Mouse (Mus musculus) ES-Bruce4 (cell line): ENCODE results near the gene Icam4.

Experiments
- CTCF ChIP-seq: IDR thresholded peaks from one replicate; pipeline ENCODE4 v1.8.1; 2011; ENCODE audit warnings: low read depth, low read length
- EP300 ChIP-seq: IDR thresholded peaks from 2 replicates; pipeline ENCODE4 v1.6.1; 2011; ENCODE audit warnings: low read depth, low read length; ENCODE audit not compliant: insufficient read depth
- POLR2A ChIP-seq: IDR thresholded peaks from one replicate; pipeline ENCODE4 v1.8.1; 2011; ENCODE audit warnings: low read length; ENCODE audit not compliant: insufficient read depth

DNA sequence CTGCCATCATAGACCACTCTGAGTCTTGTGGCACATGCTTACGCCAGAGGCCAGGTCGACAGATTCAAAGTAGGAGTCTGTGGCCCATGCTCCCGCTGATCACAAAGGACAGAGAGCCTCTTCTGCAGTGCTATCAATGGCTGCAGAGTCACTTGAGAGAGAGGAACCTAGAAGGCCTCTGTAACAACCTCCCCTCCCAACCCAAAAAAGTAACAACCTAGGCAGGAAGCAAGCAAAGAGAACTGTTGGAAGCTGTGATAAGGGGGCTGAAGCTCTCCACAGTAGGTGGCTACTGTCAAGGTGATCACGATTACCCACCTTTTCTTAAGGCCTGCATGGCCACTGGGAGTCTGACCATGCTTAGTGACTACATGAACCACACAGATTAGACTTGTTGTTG lies 14.4 kb downstream of the Icam4 start:
- TF ChIP-seq CTCF (no peak), POLR2A (no peak), EP300 (no peak)
